Mouse (Mus musculus): ENCODE data around the gene Poldip3. TPM values are rescaled to one million over a fixed set of nuclear protein-coding genes. Genes with fewer than 3 reads are reported as not detected.

The Poldip3 gene
- polyA plus RNA-seq, 1 experiment: 219 TPM

- no peak for TF ChIP-seq GATA1 (IDR thresholded peaks at IDR 0.05; ENCODE audit: low read length)
Observed at GRCm38 (mm10) chr15:83168875-83169771, 19.9 kb upstream of the Poldip3 start.

GRCm38 (mm10) chr15:83168311-83168710 is 19.1 kb upstream of the Poldip3 start:
- no peak for TF ChIP-seq GATA1 (IDR thresholded peaks at IDR 0.05; ENCODE audit: low read length)

- TF ChIP-seq GATA1 (IDR thresholded peaks at IDR 0.05; ENCODE audit: low read length): no peak
Observed at GRCm38 (mm10) chr15:83167550-83168065, 18.4 kb upstream of the Poldip3 start.

GRCm38 (mm10) chr15:83167126-83167525 is 17.9 kb upstream of the Poldip3 start:
- TF ChIP-seq GATA1 (IDR thresholded peaks at IDR 0.05; ENCODE audit: low read length): no peak

GRCm38 (mm10) chr15:83166642-83167041 is 17.5 kb upstream of the Poldip3 start:
- TF ChIP-seq GATA1 (IDR thresholded peaks at IDR 0.05; ENCODE audit: low read length): no peak

GRCm38 (mm10) chr15:83165526-83166315 is 16.5 kb upstream of the Poldip3 start:
- TF ChIP-seq GATA1 (IDR thresholded peaks at IDR 0.05; ENCODE audit: low read length): no peak

GRCm38 (mm10) chr15:83164971-83165471 is 15.8 kb upstream of the Poldip3 start:
- TF ChIP-seq GATA1 (IDR thresholded peaks at IDR 0.05; ENCODE audit: low read length): no peak

GRCm38 (mm10) chr15:83162818-83163485 is 13.8 kb upstream of the Poldip3 start:
- no peak for TF ChIP-seq GATA1 (IDR thresholded peaks at IDR 0.05; ENCODE audit: low read length)

GRCm38 (mm10) chr15:83162001-83162400 is 12.8 kb upstream of the Poldip3 start:
- TF ChIP-seq GATA1 (IDR thresholded peaks at IDR 0.05; ENCODE audit: low read length): no peak

- TF ChIP-seq GATA1 (IDR thresholded peaks at IDR 0.05; ENCODE audit: low read length): no peak
Observed at GRCm38 (mm10) chr15:83161062-83161748, 12.0 kb upstream of the Poldip3 start.

GRCm38 (mm10) chr15:83160561-83160960 is 11.4 kb upstream of the Poldip3 start:
- TF ChIP-seq GATA1 (IDR thresholded peaks at IDR 0.05; ENCODE audit: low read length): no peak

GRCm38 (mm10) chr15:83159823-83160222 is 10.6 kb upstream of the Poldip3 start:
- TF ChIP-seq GATA1 (IDR thresholded peaks at IDR 0.05; ENCODE audit: low read length): no peak

- TF ChIP-seq GATA1 (IDR thresholded peaks at IDR 0.05; ENCODE audit: low read length): no peak
Observed at GRCm38 (mm10) chr15:83158587-83159160, 9.5 kb upstream of the Poldip3 start.

- TF ChIP-seq GATA1 (IDR thresholded peaks at IDR 0.05; ENCODE audit: low read length): no peak
Observed at GRCm38 (mm10) chr15:83157667-83158064, 8.5 kb upstream of the Poldip3 start.
